Mouse (Mus musculus) heart, adult 2 months (tissue): ENCODE data around the gene Gins2. TPM values are rescaled to one million over a fixed set of nuclear protein-coding genes. Genes with fewer than 3 reads are reported as not detected.
A peak's percentile ranks its signal among the peaks of the same experiment; 100 is the strongest.

ENCODE experiments used
- DNase-seq, 2 experiments: peaks; one replicate each; pipeline ENCODE4 v3.0.0; 2021
- H3K27ac ChIP-seq: fragments of 200-600 bp; 2 replicates; pipeline ENCODE4 v1.8.1; 2022
- H3K27me3 ChIP-seq: fragments of 200-500 bp; 2 replicates; pipeline ENCODE4 v1.6.1; 2012; ENCODE audit warnings: mild to moderate bottlenecking, low read length, inconsistent platforms, mixed read lengths; ENCODE audit not compliant: control insufficient read depth, insufficient read depth
- H3K36me3 ChIP-seq: fragments of 200-500 bp; 2 replicates; pipeline ENCODE4 v1.6.1; 2012; ENCODE audit warnings: low read length, inconsistent platforms; ENCODE audit not compliant: control insufficient read depth, insufficient read depth
- H3K4me1 ChIP-seq: fragments of 200-500 bp; 2 replicates; pipeline ENCODE4 v1.6.1; 2011; ENCODE audit warnings: low read length; ENCODE audit not compliant: control insufficient read depth, insufficient read depth
- H3K4me3 ChIP-seq: fragments of 200-600 bp; 2 replicates; pipeline ENCODE4 v1.8.1; 2022
- H3K79me2 ChIP-seq: fragments of 200-500 bp; replicated peaks from 2 replicates; pipeline ENCODE4 v1.6.1; 2012; ENCODE audit warnings: mild to moderate bottlenecking, inconsistent platforms, low read length, moderate library complexity, mixed read lengths; ENCODE audit not compliant: control insufficient read depth, insufficient read depth
- H3K9ac ChIP-seq: fragments of 200-500 bp; 2 replicates; pipeline ENCODE4 v1.6.1; 2012; ENCODE audit warnings: low read depth, mild to moderate bottlenecking, control low read depth, inconsistent platforms, low read length, mixed read lengths
- CTCF ChIP-seq: fragments of 200-600 bp; IDR thresholded peaks from 2 replicates; pipeline ENCODE4 v1.8.1; 2022; ENCODE audit warnings: antibody characterized with exemption, mild to moderate bottlenecking, moderate library complexity
- EP300 ChIP-seq: fragments of 200-500 bp; IDR thresholded peaks from 2 replicates; pipeline ENCODE4 v1.6.1; 2011; ENCODE audit warnings: low read depth, low read length, control low read depth; ENCODE audit not compliant: insufficient read depth
- POLR2A ChIP-seq: fragments of 200-500 bp; IDR thresholded peaks from 2 replicates; pipeline ENCODE4 v1.6.1; 2011; ENCODE audit warnings: mild to moderate bottlenecking, low read depth, low read length, control low read depth; ENCODE audit not compliant: insufficient read depth
- WGBS: fragments of 180-500 bp; shearing (Covaris S2); methylation state at CpG from one replicate; pipeline ENCODE4 v1.1.7; 2018; 5-methylcytosine and 5-hydroxymethylcytosine counted together
- intact Hi-C: fragments of 180-260 bp; cut with DNase I; formaldehyde crosslinking; loops from one replicate; pipeline ENCODE4 v1.15.1; 2025
- polyA plus RNA-seq: library from polyadenylated mRNA; depleted of rRNA; stranded (reverse); fragments of >200 nt; gene quantifications from 2 replicates; pipeline ENCODE4 v1.2.3, GENCODE M21; 2012
- total RNA-seq, 2 experiments: library from RNA; stranded (reverse); gene quantifications; 2 replicates each; pipeline ENCODE4 v1.2.3; 2021

The Gins2 gene
- total and polyA plus RNA-seq, 3 experiments, result 1.1 to 1.5 (median 1.3) TPM

DNA sequence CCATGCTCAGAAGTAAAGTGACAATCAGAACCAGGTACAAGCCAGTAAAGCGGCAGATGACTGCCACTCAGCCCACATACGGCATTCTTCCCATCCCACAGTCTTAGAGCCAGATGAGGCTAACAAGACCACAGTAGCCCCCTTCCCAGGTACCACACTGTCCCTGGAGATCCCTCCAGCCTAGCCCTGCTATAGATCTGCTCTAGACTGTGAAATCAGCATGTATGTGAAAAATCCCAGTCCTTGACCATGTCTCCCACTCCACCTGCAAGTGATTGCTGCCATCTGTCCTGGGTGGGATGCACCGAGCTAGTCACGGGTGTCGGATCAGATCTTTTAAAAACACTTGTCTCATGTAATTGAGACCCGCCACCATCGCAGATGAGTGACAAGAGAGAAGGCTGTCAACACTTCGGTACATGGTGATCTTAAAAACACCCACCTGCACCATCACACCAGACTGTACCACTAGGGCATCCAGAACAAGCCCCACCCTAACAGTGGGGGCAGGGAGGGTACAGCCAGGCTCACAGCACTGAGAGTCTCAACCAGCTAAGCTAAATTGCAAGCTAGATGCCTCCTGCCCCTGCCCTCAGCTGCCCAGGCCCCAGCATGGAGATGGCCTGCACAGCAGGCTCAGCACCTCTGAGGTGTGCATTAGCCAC lies 8.6 kb downstream of the Gins2 start:
- Histone ChIP-seq H3K9ac (no peak overlapping the region), H3K27ac (no peak overlapping the region), H3K4me1 (no peaks in the 10 kb centered on the region), H3K4me3 (no peak overlapping the region), H3K79me2 (no peaks in the 10 kb centered on the region), H3K36me3 (no peaks in the 10 kb centered on the region), H3K27me3 (no peaks in the 10 kb centered on the region)
- DNase-seq, result no peak
- intact Hi-C loops, result no loop called here
- 90% methylated on average over 8 of the region's 8 CpGs for WGBS
- no peak for TF ChIP-seq CTCF
- no peak for TF ChIP-seq EP300
- TF ChIP-seq POLR2A, result no peak

- no peak for TF ChIP-seq EP300
- no peak for TF ChIP-seq POLR2A
- no peak for TF ChIP-seq CTCF
- Histone ChIP-seq H3K36me3 (no peaks in the 10 kb centered on the region), H3K4me1 (no peaks in the 10 kb centered on the region), H3K27me3 (no peaks in the 10 kb centered on the region), H3K9ac (no peak overlapping the region), H3K4me3 (no peak overlapping the region), H3K79me2 (no peaks in the 10 kb centered on the region), H3K27ac (no peak overlapping the region)
- DNase-seq, result no peak
- WGBS, result 97% methylated on average over 17 of the region's 17 CpGs
- intact Hi-C loops, result no loop called here
These were observed 11.3 kb downstream of the Gins2 start for GRCm38 (mm10) chr8:120577821-120578220.

- WGBS, result 72% methylated on average over 9 of the region's 9 CpGs
- no peak for DNase-seq
- Histone ChIP-seq H3K79me2 (no peaks in the 10 kb centered on the region), H3K4me1 (no peaks in the 10 kb centered on the region), H3K4me3 (no peak overlapping the region), H3K36me3 (no peaks in the 10 kb centered on the region), H3K9ac (no peak overlapping the region), H3K27me3 (no peaks in the 10 kb centered on the region), H3K27ac (no peak overlapping the region)
- intact Hi-C loops, result no loop called here
- TF ChIP-seq CTCF, result no peak
- no peak for TF ChIP-seq POLR2A
- no peak for TF ChIP-seq EP300
These were observed 13.3 kb downstream of the Gins2 start for GRCm38 (mm10) chr8:120575801-120576200.

GRCm38 (mm10) chr8:120574941-120575340 lies 14.2 kb downstream of the Gins2 start:
- intact Hi-C loops, result no loop called here
- Histone ChIP-seq H3K79me2 (no peaks in the 10 kb centered on the region), H3K4me1 (no peaks in the 10 kb centered on the region), H3K4me3 (no peak overlapping the region), H3K27ac (no peak overlapping the region), H3K36me3 (no peaks in the 10 kb centered on the region), H3K9ac (no peak overlapping the region), H3K27me3 (no peaks in the 10 kb centered on the region)
- no peak for TF ChIP-seq CTCF
- no peak for TF ChIP-seq POLR2A
- TF ChIP-seq EP300, result no peak
- DNase-seq, result no peak
- WGBS, result 76% methylated on average over 19 of the region's 19 CpGs

DNA sequence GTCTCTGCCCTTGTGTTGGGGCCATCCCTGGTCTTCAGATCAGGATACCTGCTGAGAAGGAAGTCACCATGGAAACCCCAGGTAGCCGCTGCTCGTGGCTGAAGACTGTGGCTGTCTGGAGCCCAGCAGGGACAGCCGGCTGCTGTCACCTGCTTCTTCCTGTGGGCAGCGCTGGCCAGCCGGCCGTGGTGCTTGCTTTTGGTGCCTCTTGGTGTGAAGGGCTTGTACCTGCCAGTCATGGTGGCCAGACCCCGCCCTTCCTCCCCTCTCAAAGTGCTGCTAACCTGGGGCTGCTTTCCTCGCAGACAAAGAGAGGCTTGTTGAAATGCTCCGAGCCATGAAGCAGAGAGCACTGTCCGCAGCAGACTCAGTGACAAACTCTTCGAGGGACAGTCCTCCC lies 15.2 kb downstream of the Gins2 start:
- intact Hi-C loops, result no loop called here
- 93% methylated on average over 11 of the region's 11 CpGs for WGBS
- Histone ChIP-seq H3K27me3 (no peaks in the 10 kb centered on the region), H3K79me2 (no peaks in the 10 kb centered on the region), H3K27ac (no peak overlapping the region), H3K4me1 (no peaks in the 10 kb centered on the region), H3K4me3 (no peak overlapping the region), H3K9ac (no peak overlapping the region), H3K36me3 (no peaks in the 10 kb centered on the region)
- no peak for DNase-seq
- TF ChIP-seq EP300, result no peak

- Histone ChIP-seq H3K27me3 (no peaks in the 10 kb centered on the region), H3K79me2 (no peaks in the 10 kb centered on the region), H3K9ac (no peak overlapping the region), H3K36me3 (no peaks in the 10 kb centered on the region), H3K4me1 (no peaks in the 10 kb centered on the region), H3K4me3 (no peak overlapping the region), H3K27ac (no peak overlapping the region)
- intact Hi-C loops, result no loop called here
- DNase-seq, result peak in 1 of 2 experiments; percentile 66
- TF ChIP-seq CTCF (no peak), POLR2A (no peak), EP300 (no peak)
- WGBS, result 82% methylated on average over 21 of the region's 21 CpGs
These were observed 16.6 kb downstream of the Gins2 start for GRCm38 (mm10) chr8:120572534-120572933.
